Mouse (Mus musculus): Measurements from ENCODE around the gene Ush1c. TPM values are rescaled to one million over a fixed set of nuclear protein-coding genes. Genes with fewer than 3 reads are reported as not detected.

The Ush1c gene
- polyA plus RNA-seq, 1 experiment from 2014 or later, result 3.6 TPM

DNA sequence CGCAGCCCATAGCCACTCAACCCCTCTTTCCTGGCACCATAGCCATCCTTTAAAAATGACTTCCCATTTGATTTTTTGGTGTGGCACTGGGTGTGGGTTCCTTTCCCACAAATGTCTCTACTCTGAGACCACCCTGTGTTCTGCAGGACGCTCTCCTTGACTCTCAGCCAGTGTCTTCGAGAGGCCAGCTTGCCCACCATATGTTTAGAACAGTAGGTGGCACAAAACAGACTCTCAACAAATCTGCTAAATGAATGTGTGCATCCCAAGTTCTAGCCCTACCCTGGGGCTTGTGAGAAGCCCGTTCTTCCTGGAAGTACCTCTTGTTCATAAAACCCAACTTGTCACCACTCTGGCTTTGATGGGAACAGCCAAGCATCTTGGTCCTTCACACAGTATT, 1.8 kb upstream of the Ush1c start:
- 93% methylated on average over 4 of the region's 4 CpGs for whole genome bisulfite sequencing
- Histone ChIP-seq H3K27me3 (ENCODE audit: poor library complexity, severe bottlenecking) (peaks cover 25% of the 10 kb centered on the region), H3K27ac (0 out of 2 replicates have a peak overlapping the region, but pooled peaks have one; percentile 22), H3K4me3 (no peak overlapping the region), H3K36me3 (replicated peaks) (no peaks in the 10 kb centered on the region), H3K4me1 (peaks cover 41% of the 10 kb centered on the region), H3K9me3 (no peaks in the 10 kb centered on the region)
- DNase-seq (ENCODE audit: extremely low spot score, low spot score), result no peak

- no peaks in the 10 kb centered on the region for H3K36me3 ChIP-seq (replicated peaks)
- H3K4me1 ChIP-seq, result peaks cover 41% of the 10 kb centered on the region
- no peak for DNase-seq (ENCODE audit: extremely low spot score, low spot score)
- H3K9me3 ChIP-seq, result no peaks in the 10 kb centered on the region
- no peak overlapping the region for H3K4me3 ChIP-seq
- 82% methylated on average over 7 of the region's 7 CpGs for WGBS
- no peak overlapping the region for H3K27ac ChIP-seq
- H3K27me3 ChIP-seq (ENCODE audit: poor library complexity, severe bottlenecking), result peaks cover 25% of the 10 kb centered on the region
Observed at GRCm38 (mm10) chr7:46237192-46237591, 1.1 kb downstream of the Ush1c start.

- Histone ChIP-seq H3K27ac (peak overlapping the region; percentile 35; the same call in 1 of the 2 replicates), H3K9me3 (no peaks in the 10 kb centered on the region), H3K4me1 (peaks cover 41% of the 10 kb centered on the region), H3K27me3 (ENCODE audit: poor library complexity, severe bottlenecking) (peaks cover 25% of the 10 kb centered on the region), H3K4me3 (no peak overlapping the region; the same call in 1 of the 2 replicates), H3K36me3 (replicated peaks) (no peaks in the 10 kb centered on the region)
- DNase-seq (ENCODE audit: extremely low spot score, low spot score), result no peak
- WGBS, result 87% methylated on average over 15 of the region's 15 CpGs
Observed at GRCm38 (mm10) chr7:46236363-46236762, 1.9 kb downstream of the Ush1c start.

- WGBS, result 65% methylated on average over 18 of the region's 18 CpGs
- H3K27ac ChIP-seq, result peak overlapping the region; percentile 35; the same call in 1 of the 2 replicates
Observed at GRCm38 (mm10) chr7:46235948-46236347, 2.4 kb downstream of the Ush1c start.

DNA sequence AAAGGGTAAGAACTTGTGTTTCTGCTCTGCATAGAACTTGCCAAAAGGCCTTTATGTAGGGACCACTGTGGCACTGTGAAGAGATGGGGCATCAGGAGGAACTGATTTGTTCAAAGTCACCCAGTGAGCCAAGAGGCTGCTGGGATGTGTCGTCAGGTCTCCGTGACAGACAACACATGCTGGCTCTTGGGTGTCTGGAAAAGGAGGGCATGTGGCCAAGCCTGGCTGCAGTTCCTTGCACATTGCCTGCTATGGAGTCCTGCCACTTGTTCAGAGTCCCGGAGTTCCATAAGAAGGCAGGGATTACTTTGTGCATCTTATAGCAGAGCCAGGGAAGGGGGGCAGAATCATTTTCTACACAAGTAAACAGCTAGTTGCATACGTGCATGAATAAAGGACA, 11.4 kb downstream of the Ush1c start:
- H3K27me3 ChIP-seq (ENCODE audit: poor library complexity, severe bottlenecking), result peaks cover 17% of the 10 kb centered on the region; the same call in 1 of the 2 replicates
- H3K4me3 ChIP-seq, result no peak overlapping the region
- peaks cover 11% of the 10 kb centered on the region for H3K4me1 ChIP-seq
- H3K36me3 ChIP-seq (replicated peaks), result no peaks in the 10 kb centered on the region
- 84% methylated on average over 4 of the region's 4 CpGs for WGBS
- DNase-seq (ENCODE audit: extremely low spot score, low spot score), result no peak
- H3K27ac ChIP-seq, result no peak overlapping the region
- H3K9me3 ChIP-seq, result no peaks in the 10 kb centered on the region

More at GRCm38 (mm10) chr7:46235948-46236347, 2.4 kb downstream of the Ush1c start:
- no peaks in the 10 kb centered on the region for H3K36me3 ChIP-seq (replicated peaks)
- H3K27me3 ChIP-seq (ENCODE audit: poor library complexity, severe bottlenecking), result peaks cover 25% of the 10 kb centered on the region
- DNase-seq (ENCODE audit: extremely low spot score, low spot score), result no peak
- peaks cover 39% of the 10 kb centered on the region for H3K4me1 ChIP-seq
- H3K4me3 ChIP-seq, result no peak overlapping the region; the same call in 1 of the 2 replicates
- H3K9me3 ChIP-seq, result no peaks in the 10 kb centered on the region

- H3K27me3 ChIP-seq (ENCODE audit: poor library complexity, severe bottlenecking), result peaks cover 21% of the 10 kb centered on the region; the same call in 1 of the 2 replicates
- 29% methylated on average over 7 of the region's 7 CpGs for WGBS
- no peak overlapping the region for H3K4me3 ChIP-seq
- peaks cover 11% of the 10 kb centered on the region for H3K4me1 ChIP-seq
- H3K27ac ChIP-seq, result no peak overlapping the region
- peak; percentile 60 for DNase-seq (ENCODE audit: extremely low spot score, low spot score)
- H3K36me3 ChIP-seq (replicated peaks), result no peaks in the 10 kb centered on the region
- no peaks in the 10 kb centered on the region for H3K9me3 ChIP-seq
Observed at GRCm38 (mm10) chr7:46226253-46226652, 12.1 kb downstream of the Ush1c start.

DNA sequence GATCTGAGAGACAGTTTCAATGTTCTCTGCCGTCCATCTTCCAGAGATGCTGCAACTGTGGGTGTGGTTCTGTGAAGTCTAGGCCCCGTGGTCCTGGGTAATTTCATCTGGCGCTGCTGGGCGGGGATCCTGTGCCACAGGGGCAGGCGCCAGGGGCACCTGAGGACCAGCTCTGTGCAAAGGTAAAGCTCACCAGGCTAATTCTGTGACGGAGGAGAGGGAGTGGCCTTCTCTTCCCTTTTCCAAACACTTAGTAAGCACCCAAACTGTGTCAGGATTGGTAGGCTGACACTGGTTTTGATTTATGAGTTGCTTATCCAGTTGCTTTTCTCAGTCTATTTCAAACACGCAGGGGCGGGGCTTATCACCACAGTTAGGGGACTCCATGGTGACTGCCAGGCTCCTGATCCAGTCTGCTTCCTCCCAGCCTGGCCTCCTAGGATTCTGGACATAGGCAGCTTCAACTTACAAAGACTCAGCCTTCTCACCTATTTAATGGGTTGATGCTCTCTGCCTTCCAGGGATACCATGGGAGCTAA, 17.6 kb downstream of the Ush1c start:
- H3K4me1 ChIP-seq, result peaks cover 15% of the 10 kb centered on the region
- WGBS, result 76% methylated on average over 8 of the region's 8 CpGs
- H3K27me3 ChIP-seq (ENCODE audit: poor library complexity, severe bottlenecking), result peaks cover 33% of the 10 kb centered on the region
- no peak overlapping the region for H3K4me3 ChIP-seq
- DNase-seq (ENCODE audit: extremely low spot score, low spot score), result no peak
- H3K9me3 ChIP-seq, result no peaks in the 10 kb centered on the region
- no peaks in the 10 kb centered on the region for H3K36me3 ChIP-seq (replicated peaks)
- H3K27ac ChIP-seq, result no peak overlapping the region

DNA sequence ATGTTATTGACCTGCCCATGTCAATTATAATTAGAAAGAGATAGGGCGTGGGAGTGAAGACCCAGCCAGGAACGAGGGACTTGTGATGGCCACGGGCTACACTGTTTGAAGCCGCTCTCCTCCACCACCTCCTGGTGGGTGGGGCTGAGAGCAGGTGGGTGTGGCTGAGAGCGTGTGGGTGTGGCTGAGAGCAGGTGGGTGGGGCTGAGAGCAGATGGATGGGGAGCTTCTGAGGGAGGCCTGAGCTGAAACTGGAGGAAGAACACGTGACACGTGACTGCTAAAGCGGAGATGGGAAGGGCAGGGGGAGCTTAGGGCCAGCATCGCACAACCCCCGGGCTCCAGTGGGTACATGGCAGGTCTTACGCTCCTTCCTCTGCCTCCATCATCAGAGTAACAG, 19.9 kb downstream of the Ush1c start:
- Histone ChIP-seq H3K27ac (no peak overlapping the region), H3K4me3 (peak overlapping the region; percentile 11; the same call in 1 of the 2 replicates), H3K4me1 (peaks cover 15% of the 10 kb centered on the region), H3K36me3 (replicated peaks) (no peaks in the 10 kb centered on the region), H3K27me3 (ENCODE audit: poor library complexity, severe bottlenecking) (peaks cover 33% of the 10 kb centered on the region), H3K9me3 (no peaks in the 10 kb centered on the region)
- WGBS, result 15% methylated on average over 11 of the region's 11 CpGs
- peak; percentile 55 for DNase-seq (ENCODE audit: extremely low spot score, low spot score)

DNA sequence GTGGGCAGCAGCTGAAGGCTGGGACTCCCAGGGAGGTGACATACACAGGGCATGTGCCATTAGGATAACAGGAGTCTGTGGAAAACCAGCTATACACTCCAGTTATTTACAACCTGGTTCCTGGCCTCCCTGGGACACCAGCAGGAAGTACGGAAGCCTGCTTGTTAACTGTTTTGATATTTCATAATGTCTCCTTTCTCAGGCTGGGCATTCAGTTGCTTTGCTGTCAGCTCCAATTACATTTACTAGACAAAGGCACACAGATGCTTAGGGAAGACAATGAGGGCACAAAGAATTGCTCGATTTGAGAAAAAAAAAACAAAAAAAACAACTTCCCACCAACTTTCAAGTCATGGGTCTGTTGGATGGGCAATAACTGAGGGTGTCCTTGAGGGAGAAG, 21.8 kb downstream of the Ush1c start:
- 75% methylated on average over 2 of the region's 2 CpGs for WGBS
- DNase-seq (ENCODE audit: extremely low spot score, low spot score), result no peak
- Histone ChIP-seq H3K4me1 (peaks cover 21% of the 10 kb centered on the region), H3K36me3 (replicated peaks) (no peaks in the 10 kb centered on the region), H3K9me3 (no peaks in the 10 kb centered on the region), H3K27ac (no peak overlapping the region), H3K27me3 (ENCODE audit: poor library complexity, severe bottlenecking) (peaks cover 32% of the 10 kb centered on the region), H3K4me3 (no peak overlapping the region)

GRCm38 (mm10) chr7:46210276-46210675, 28.0 kb downstream of the Ush1c start:
- no peaks in the 10 kb centered on the region for H3K27me3 ChIP-seq (ENCODE audit: poor library complexity, severe bottlenecking)

DNA sequence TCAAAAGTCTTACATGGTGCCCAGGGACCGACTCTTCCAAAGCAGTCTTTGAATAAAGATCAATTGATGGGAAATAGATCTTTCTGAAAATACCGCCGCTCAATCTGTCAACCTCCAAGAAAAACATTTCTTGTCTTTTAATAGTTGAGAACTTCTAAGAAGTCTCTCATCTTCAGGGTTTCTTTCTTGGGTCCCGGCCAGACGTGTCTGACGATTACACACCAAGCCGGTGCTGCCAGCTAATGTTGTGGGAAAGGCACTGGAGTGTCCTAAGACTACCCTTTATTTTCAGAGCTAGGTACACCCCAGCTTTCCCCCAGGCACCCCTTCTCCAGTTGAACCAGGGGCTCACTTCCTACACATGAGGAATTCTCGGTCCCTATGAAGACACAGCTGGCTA, 30.2 kb downstream of the Ush1c start:
- DNase-seq (ENCODE audit: extremely low spot score, low spot score), result no peak
- no peak overlapping the region for H3K4me3 ChIP-seq
- H3K27ac ChIP-seq, result no peak overlapping the region
- H3K27me3 ChIP-seq (ENCODE audit: poor library complexity, severe bottlenecking), result no peaks in the 10 kb centered on the region
- 93% methylated on average over 8 of the region's 8 CpGs for WGBS
- peaks cover 9% of the 10 kb centered on the region; the same call in 1 of the 2 replicates for H3K4me1 ChIP-seq
- H3K36me3 ChIP-seq (replicated peaks), result no peaks in the 10 kb centered on the region
- H3K9me3 ChIP-seq, result no peaks in the 10 kb centered on the region

More at GRCm38 (mm10) chr7:46210276-46210675, 28.0 kb downstream of the Ush1c start:
- no peak for DNase-seq (ENCODE audit: extremely low spot score, low spot score)
- no peak overlapping the region for H3K4me3 ChIP-seq
- H3K4me1 ChIP-seq, result peaks cover 10% of the 10 kb centered on the region; the same call in 1 of the 2 replicates
- no peak overlapping the region for H3K27ac ChIP-seq
- 85% methylated on average over 6 of the region's 6 CpGs for WGBS
- no peaks in the 10 kb centered on the region for H3K36me3 ChIP-seq (replicated peaks)
- no peaks in the 10 kb centered on the region for H3K9me3 ChIP-seq

DNA sequence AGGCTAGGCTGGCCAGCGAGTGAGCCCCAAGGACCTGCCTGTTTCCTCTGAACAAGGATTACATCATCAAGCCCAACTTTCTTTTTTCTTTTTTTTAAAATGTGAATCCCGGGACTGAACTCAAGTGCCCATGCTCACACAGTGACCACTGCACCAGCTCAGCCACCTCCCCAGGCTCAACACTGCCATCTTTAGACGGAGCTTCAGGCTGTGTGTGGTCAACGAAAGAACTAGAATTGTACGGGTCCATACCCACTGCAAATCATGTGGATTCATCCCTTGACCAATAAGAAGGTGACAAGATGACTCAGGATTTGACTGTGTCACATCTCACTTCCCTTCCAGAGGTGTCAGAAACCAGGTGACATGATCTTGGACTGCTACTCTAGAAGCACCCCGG, 33.5 kb downstream of the Ush1c start:
- no peak overlapping the region for H3K27ac ChIP-seq
- 72% methylated on average over 6 of the region's 6 CpGs for WGBS
- H3K4me3 ChIP-seq, result no peak overlapping the region
- no peaks in the 10 kb centered on the region for H3K9me3 ChIP-seq
- no peaks in the 10 kb centered on the region for H3K36me3 ChIP-seq (replicated peaks)
- no peak for DNase-seq (ENCODE audit: extremely low spot score, low spot score)
- H3K4me1 ChIP-seq, result peaks cover 24% of the 10 kb centered on the region
- no peaks in the 10 kb centered on the region; the same call in 1 of the 2 replicates for H3K27me3 ChIP-seq (ENCODE audit: poor library complexity, severe bottlenecking)

- WGBS, result 43% methylated on average over 11 of the region's 11 CpGs
- Histone ChIP-seq H3K4me3 (no peak overlapping the region), H3K36me3 (replicated peaks) (no peaks in the 10 kb centered on the region), H3K27ac (no peak overlapping the region), H3K27me3 (ENCODE audit: poor library complexity, severe bottlenecking) (peaks cover 5% of the 10 kb centered on the region), H3K9me3 (no peaks in the 10 kb centered on the region), H3K4me1 (peaks cover 23% of the 10 kb centered on the region)
- peak; percentile 33 for DNase-seq (ENCODE audit: extremely low spot score, low spot score)
Observed at GRCm38 (mm10) chr7:46204046-46204471, 34.2 kb downstream of the Ush1c start.
